ENCODE assay signal across 20 mouse cellular contexts in the genomic region with DNA sequence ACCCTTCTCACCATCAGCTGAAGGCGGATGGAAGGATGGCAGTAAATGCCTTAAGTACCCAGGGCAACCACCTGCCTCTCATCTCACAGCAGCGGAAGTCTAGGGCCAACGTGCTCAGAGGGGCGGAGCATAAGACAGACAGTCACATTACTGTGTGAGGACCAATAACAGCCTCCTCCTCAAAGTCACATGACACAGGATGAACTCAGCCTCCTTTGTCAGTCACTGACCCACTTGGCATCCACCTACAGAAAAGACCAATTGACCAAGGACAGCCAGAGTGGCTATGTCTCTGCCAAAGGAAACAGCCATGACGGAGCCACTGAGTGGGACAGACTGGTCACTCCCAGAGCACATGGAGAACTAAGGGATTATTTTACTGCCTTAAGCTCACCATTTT.
A peak's percentile ranks its signal among the peaks of the same experiment; 100 is the strongest.
DNase-seq lines count a peak whose midpoint lies in the region; ATAC-seq and TF ChIP-seq lines count a peak whose summit lies in the region.
"Had no signal": no experiment of that assay in that cellular context is flagged by ENCODE, and none has a peak within 500 bp of the region (broad histone marks: within the 10 kb centered on the region; RNA-seq: fewer than 3 reads in every experiment).

No protein-coding gene starts in this region.

- peaks cover 15% of the 10 kb centered on the region for H3K4me1 ChIP-seq in kidney, embryonic 16.5 days (ENCODE audit: insufficient read depth, low read length)
- H3K4me1 ChIP-seq in intestine, embryonic 15.5 days (replicated peaks), result peaks cover 19% of the 10 kb centered on the region

- no peak overlapping the region for H3ac ChIP-seq in C2C12 (ENCODE audit: control insufficient read depth, insufficient read length, low read depth)

- no peak overlapping the region for H3K9ac ChIP-seq in kidney, embryonic 16.5 days (replicated peaks; ENCODE audit: low read length)
- no peak overlapping the region for H3K9ac ChIP-seq in intestine, embryonic 15.5 days
- H3K9ac ChIP-seq: hindbrain, embryonic 15.5 days had no signal

- H3K79me3 ChIP-seq in C2C12 (ENCODE audit: low read depth), result no peaks in the 10 kb centered on the region

- peaks cover 5% of the 10 kb centered on the region; the same call in 1 of the 2 replicates for H3K36me3 ChIP-seq in kidney, embryonic 16.5 days (ENCODE audit: insufficient read depth, low read length)
- H3K36me3 ChIP-seq in C2C12 (ENCODE audit: control insufficient read depth, insufficient read depth), result no peaks in the 10 kb centered on the region
- H3K36me3 ChIP-seq in intestine, embryonic 15.5 days, result no peaks in the 10 kb centered on the region; the same call in 1 of the 2 replicates
- H3K36me3 ChIP-seq: hindbrain, embryonic 15.5 days had no signal

- no peaks in the 10 kb centered on the region for H3K79me2 ChIP-seq in C2C12 (ENCODE audit: control insufficient read depth, insufficient read depth)

- no peak overlapping the region for H3K27ac ChIP-seq in kidney, embryonic 16.5 days (ENCODE audit: low read length)
- no peak overlapping the region for H3K27ac ChIP-seq in intestine, embryonic 15.5 days
- H3K27ac ChIP-seq: hindbrain, embryonic 15.5 days; left cerebral cortex, adult 2 months had no signal

- H3K4me2 ChIP-seq in kidney, embryonic 16.5 days (replicated peaks; ENCODE audit: low read depth, low read length), result no peak overlapping the region
- no peak overlapping the region for H3K4me2 ChIP-seq in intestine, embryonic 15.5 days (replicated peaks)
- H3K4me2 ChIP-seq: heart, embryonic 11.5 days; hindbrain, embryonic 15.5 days; liver, embryonic 11.5 days; midbrain, embryonic 11.5 days had no signal

- TF ChIP-seq CTCF in C2C12 (IDR thresholded peaks at IDR 0.05; ENCODE audit: control insufficient read depth, insufficient read depth, insufficient read length), result no peak

- WGBS in kidney, embryonic 16.5 days, result 82% methylated on average over 5 of the region's 5 CpGs
- WGBS in intestine, embryonic 15.5 days, result 72% methylated on average over 5 of the region's 5 CpGs

- H3K4me3 ChIP-seq in kidney, embryonic 16.5 days (ENCODE audit: low read length), result no peak overlapping the region
- no peak overlapping the region for H3K4me3 ChIP-seq in C2C12 (ENCODE audit: insufficient read depth, poor library complexity, severe bottlenecking)
- no peak overlapping the region for H3K4me3 ChIP-seq in intestine, embryonic 15.5 days (replicated peaks)
- H3K4me3 ChIP-seq: hindbrain, embryonic 15.5 days; left cerebral cortex, adult 2 months had no signal

- H3K9me3 ChIP-seq in kidney, embryonic 16.5 days (ENCODE audit: low read length), result no peaks in the 10 kb centered on the region
- no peaks in the 10 kb centered on the region for H3K9me3 ChIP-seq in intestine, embryonic 15.5 days
- H3K9me3 ChIP-seq: hindbrain, embryonic 15.5 days had no signal

- DNase-seq in kidney, adult 11 months, result peak; percentile 42
- DNase-seq in ZHBTc4 (ENCODE audit: low read depth, low spot score), result peak; percentile 75
- no peak for DNase-seq in c-Kit-positive CD71-positive TER-119-positive erythroid progenitor cells, embryonic 14.5 days (ENCODE audit: low spot score)
- no peak for DNase-seq in urinary bladder, postnatal 4 days (ENCODE audit: low spot score in 2 of 2)
- DNase-seq: cerebellum, adult 8-10 months; cerebellum, postnatal 36 days; embryo, embryonic 11 days; layer of hippocampus, adult 9-11 months; left cerebral cortex, postnatal 4 days; lung, adult 2 months; lung, postnatal 14 days had no signal

- ATAC-seq in kidney, embryonic 16.5 days (ENCODE audit: low FRiP score, low TSS enrichment), result no peak
- 0 out of 2 replicates have a peak, but pooled peaks have one; percentile 21 for ATAC-seq in intestine, embryonic 15.5 days
- ATAC-seq: forebrain, embryonic 14.5 days had no signal

- no peaks in the 10 kb centered on the region for H3K27me3 ChIP-seq in kidney, embryonic 16.5 days (ENCODE audit: insufficient read depth, low read length)
- H3K27me3 ChIP-seq in C2C12 (ENCODE audit: control insufficient read depth, insufficient read depth, insufficient read length), result peaks cover 19% of the 10 kb centered on the region
- no peaks in the 10 kb centered on the region for H3K27me3 ChIP-seq in intestine, embryonic 15.5 days (replicated peaks)
- H3K27me3 ChIP-seq: hindbrain, embryonic 15.5 days had no signal

TF ChIP-seq in C2C12, 6 proteins besides CTCF, POLR2A, EP300 and RAD21:
- TF ChIP-seq USF1 (IDR thresholded peaks at IDR 0.05; ENCODE audit: low read depth) (peak; percentile 7), MYOG (IDR thresholded peaks at IDR 0.05; ENCODE audit: control insufficient read depth, extremely low read depth, insufficient read length) (no peak)

Comparison
In these comparisons a context has a peak if more than half of its experiments do, and no peak if none do; other contexts are left out.
1. DNase-seq: peak in kidney, adult 11 months (single experiment) and ZHBTc4 (single experiment); none in c-Kit-positive CD71-positive TER-119-positive erythroid progenitor cells, embryonic 14.5 days (single experiment) and urinary bladder, postnatal 4 days (0 of 2).